Mouse (Mus musculus) ES-Bruce4 (cell line): ENCODE results near the gene Syne1. TPM values are rescaled to one million over a fixed set of nuclear protein-coding genes. Genes with fewer than 3 reads are reported as not detected.

Experiments used
- H3K27ac ChIP-seq: 2 replicates; pipeline ENCODE4 v1.5.1; 2012; ENCODE audit warnings: low read length, inconsistent platforms; ENCODE audit not compliant: insufficient read depth
- H3K27me3 ChIP-seq: 2 replicates; pipeline ENCODE4 v1.6.1; 2012; ENCODE audit warnings: mild to moderate bottlenecking, low read length, inconsistent platforms; ENCODE audit not compliant: control insufficient read depth, poor library complexity, insufficient read depth, severe bottlenecking
- H3K36me3 ChIP-seq: 2 replicates; pipeline ENCODE4 v1.6.1; 2012; ENCODE audit warnings: inconsistent platforms, mild to moderate bottlenecking, low read length, moderate library complexity; ENCODE audit not compliant: control insufficient read depth, poor library complexity, insufficient read depth, severe bottlenecking
- H3K4me1 ChIP-seq: one replicate; pipeline ENCODE4 v1.8.1; 2011; ENCODE audit warnings: low read length; ENCODE audit not compliant: control insufficient read depth, insufficient read depth
- H3K4me3 ChIP-seq: 2 replicates; pipeline ENCODE4 v1.5.1; 2011; ENCODE audit warnings: low read depth, mild to moderate bottlenecking, low read length
- H3K9ac ChIP-seq: 2 replicates; pipeline ENCODE4 v1.6.1; 2012; ENCODE audit warnings: low read depth, mild to moderate bottlenecking, inconsistent platforms; ENCODE audit not compliant: poor library complexity, severe bottlenecking
- H3K9me3 ChIP-seq: replicated peaks from 2 replicates; pipeline ENCODE4 v1.6.1; 2012; ENCODE audit warnings: mild to moderate bottlenecking, low read length, inconsistent platforms; ENCODE audit not compliant: control insufficient read depth, poor library complexity, insufficient read depth, severe bottlenecking
- CTCF ChIP-seq: IDR thresholded peaks from one replicate; pipeline ENCODE4 v1.8.1; 2011; ENCODE audit warnings: low read depth, low read length
- EP300 ChIP-seq: IDR thresholded peaks from 2 replicates; pipeline ENCODE4 v1.6.1; 2011; ENCODE audit warnings: low read depth, low read length; ENCODE audit not compliant: insufficient read depth
- POLR2A ChIP-seq: IDR thresholded peaks from one replicate; pipeline ENCODE4 v1.8.1; 2011; ENCODE audit warnings: low read length; ENCODE audit not compliant: insufficient read depth
- polyA plus RNA-seq: library from polyadenylated mRNA; stranded (reverse); fragments of >200 nt; gene quantifications from 2 replicates; pipeline ENCODE4 v1.2.4, GENCODE M21; 2011; ENCODE audit warnings: low read depth; ENCODE audit not compliant: missing spikeins, insufficient read depth, insufficient read length

The Syne1 gene
- polyA plus RNA-seq, 1 experiment, result 3.2 TPM

DNA sequence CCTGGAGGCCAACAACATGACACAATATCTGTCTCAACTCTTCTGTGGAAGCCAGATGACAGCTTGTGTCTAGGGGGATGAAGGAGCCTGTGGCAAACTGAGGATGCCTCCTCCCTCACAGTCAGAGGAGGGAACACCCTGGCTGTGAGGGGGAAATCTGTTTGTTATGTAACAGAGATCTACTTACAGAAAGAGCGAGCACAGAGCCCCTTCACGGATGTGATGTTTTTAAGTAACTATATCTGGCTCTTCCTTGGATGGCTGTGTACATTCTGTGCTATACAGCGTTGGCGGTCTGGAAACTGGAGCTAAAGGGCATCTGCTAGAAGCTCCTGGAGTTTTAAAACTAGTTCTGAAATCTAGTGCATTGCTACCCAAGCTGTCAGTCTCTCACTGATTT, 360.5 kb downstream of the Syne1 start:
- no peak overlapping the region for H3K9ac ChIP-seq
- TF ChIP-seq EP300, result no peak
- no peak for TF ChIP-seq CTCF
- TF ChIP-seq POLR2A, result no peak
- H3K36me3 ChIP-seq, result no peaks in the 10 kb centered on the region

DNA sequence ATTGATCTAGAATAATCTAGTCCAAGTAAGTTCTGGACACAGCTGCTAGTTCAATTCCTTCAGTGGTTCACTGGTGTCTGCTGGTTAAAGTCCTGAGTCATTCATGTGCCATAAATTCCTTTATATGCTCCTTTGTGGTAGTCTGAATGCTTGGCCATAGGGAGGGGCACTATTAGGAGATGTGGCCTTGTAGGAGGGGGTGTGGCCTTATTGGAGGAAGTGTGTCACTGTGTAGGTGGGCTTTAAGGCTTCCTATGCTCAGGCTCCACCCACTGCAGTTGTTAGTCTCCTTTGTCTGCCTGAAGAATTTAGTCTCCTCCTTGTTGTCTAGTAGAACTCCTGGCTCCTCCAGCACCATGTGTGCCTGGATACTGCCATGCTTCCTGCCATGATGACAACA, 362.4 kb downstream of the Syne1 start:
- Histone ChIP-seq H3K36me3 (no peaks in the 10 kb centered on the region), H3K4me1 (no peaks in the 10 kb centered on the region)

More for the DNA sequence above, 360.5 kb downstream of the Syne1 start:
- H3K4me3 ChIP-seq, result no peak overlapping the region
- no peaks in the 10 kb centered on the region for H3K9me3 ChIP-seq
- no peaks in the 10 kb centered on the region for H3K27me3 ChIP-seq
- H3K4me1 ChIP-seq, result no peaks in the 10 kb centered on the region
- no peak overlapping the region for H3K27ac ChIP-seq

DNA sequence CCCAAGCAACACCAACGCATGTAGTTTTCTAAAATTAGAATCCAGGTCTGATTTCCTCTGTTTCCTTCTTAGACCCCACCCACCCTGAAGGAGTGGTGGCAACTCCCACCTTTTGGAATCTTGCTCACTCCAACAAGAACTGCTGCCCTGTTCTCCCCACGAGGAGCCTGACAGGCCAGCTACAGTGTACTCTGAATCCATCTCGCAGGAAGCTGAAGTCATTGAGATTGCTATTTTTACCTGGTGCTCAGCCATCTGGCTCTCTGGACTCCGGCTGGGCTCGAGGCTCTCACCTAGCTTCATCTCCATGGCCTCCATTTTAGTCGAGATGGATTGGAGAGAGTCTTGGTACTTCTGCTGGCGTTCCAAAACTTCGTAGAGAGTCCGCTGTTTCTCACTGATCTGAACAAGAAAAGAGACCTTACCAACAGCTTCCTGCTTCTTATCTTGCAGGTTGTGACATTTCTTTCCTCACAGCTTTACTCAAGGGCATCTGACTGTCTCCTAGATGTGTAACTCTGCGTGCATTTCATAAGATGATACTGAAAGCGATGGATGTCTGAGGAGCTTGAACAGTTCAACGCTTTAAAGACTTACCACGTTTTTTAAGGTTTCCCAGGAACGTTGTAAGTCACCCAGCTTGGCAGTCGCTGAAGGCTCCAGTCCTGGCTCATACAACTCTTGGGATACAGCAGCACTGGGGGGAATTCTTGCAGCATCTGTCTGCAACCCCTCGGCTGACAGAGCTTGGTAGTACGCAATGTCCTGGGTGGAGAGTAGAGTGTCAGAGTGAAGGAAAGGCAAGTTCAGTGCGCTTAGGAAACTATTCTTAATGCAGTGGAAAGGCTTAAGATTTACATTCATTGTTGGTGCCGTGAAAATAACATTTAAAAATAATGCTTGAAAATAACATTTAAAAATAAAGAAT, 365.9 kb downstream of the Syne1 start:
- no peaks in the 10 kb centered on the region for H3K9me3 ChIP-seq
- no peaks in the 10 kb centered on the region for H3K36me3 ChIP-seq
- no peak overlapping the region for H3K9ac ChIP-seq
- no peak for TF ChIP-seq CTCF
- H3K27me3 ChIP-seq, result no peaks in the 10 kb centered on the region
- no peak overlapping the region for H3K27ac ChIP-seq
- no peak overlapping the region for H3K4me3 ChIP-seq
- H3K4me1 ChIP-seq, result no peaks in the 10 kb centered on the region

More for the DNA sequence above, 362.4 kb downstream of the Syne1 start:
- no peaks in the 10 kb centered on the region for H3K9me3 ChIP-seq
- no peak overlapping the region for H3K27ac ChIP-seq
- no peak overlapping the region for H3K4me3 ChIP-seq
- no peak overlapping the region for H3K9ac ChIP-seq
- TF ChIP-seq EP300 (no peak), CTCF (no peak), POLR2A (no peak)
- H3K27me3 ChIP-seq, result no peaks in the 10 kb centered on the region

DNA sequence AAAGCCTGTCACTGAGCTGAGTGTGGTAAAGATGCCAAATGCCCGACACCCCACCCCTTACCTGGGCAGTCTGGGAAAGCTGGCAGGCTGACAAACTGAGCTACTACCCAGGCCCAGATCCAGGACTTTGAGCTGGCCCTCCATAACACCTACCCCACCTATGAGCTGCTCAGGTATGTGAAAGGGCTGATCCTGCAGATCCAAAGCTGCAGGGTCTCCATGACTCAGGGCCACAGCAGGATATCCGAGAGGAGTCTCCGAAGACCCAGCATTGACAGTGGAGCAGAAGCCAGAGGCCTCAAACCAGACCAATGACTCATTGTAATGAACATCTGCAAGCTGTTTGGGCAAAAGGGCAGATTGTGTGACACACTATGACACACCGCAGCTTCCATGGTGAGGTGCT, 369.5 kb downstream of the Syne1 start:
- no peak overlapping the region for H3K27ac ChIP-seq
- TF ChIP-seq POLR2A, result no peak
- H3K9me3 ChIP-seq, result no peaks in the 10 kb centered on the region
- H3K4me1 ChIP-seq, result no peaks in the 10 kb centered on the region
- H3K27me3 ChIP-seq, result no peaks in the 10 kb centered on the region
- H3K36me3 ChIP-seq, result no peaks in the 10 kb centered on the region
- no peak overlapping the region for H3K9ac ChIP-seq
- H3K4me3 ChIP-seq, result no peak overlapping the region

DNA sequence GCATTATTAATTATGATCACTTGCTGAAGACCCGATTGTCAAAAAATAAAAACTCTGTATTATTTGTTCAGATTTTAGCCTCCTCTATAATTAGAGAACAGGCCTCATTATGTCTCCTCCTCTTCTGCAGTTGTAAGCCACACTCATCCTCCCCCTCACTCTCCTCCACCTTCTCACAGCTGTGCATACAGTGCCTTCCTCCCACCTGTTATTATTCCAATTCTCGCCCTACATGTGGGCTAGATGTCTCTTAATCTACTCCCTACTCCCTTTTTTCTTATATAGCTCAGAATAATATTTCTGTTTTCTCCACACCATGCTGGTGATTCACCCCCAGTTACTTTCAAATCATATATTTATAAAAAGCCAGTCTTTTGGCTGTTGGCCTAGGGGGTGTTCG, 371.4 kb downstream of the Syne1 start:
- Histone ChIP-seq H3K36me3 (no peaks in the 10 kb centered on the region), H3K4me3 (no peak overlapping the region), H3K27me3 (no peaks in the 10 kb centered on the region), H3K9ac (no peak overlapping the region), H3K27ac (no peak overlapping the region), H3K4me1 (no peaks in the 10 kb centered on the region), H3K9me3 (no peaks in the 10 kb centered on the region)
- TF ChIP-seq CTCF, result no peak
- no peak for TF ChIP-seq POLR2A
- TF ChIP-seq EP300, result no peak

DNA sequence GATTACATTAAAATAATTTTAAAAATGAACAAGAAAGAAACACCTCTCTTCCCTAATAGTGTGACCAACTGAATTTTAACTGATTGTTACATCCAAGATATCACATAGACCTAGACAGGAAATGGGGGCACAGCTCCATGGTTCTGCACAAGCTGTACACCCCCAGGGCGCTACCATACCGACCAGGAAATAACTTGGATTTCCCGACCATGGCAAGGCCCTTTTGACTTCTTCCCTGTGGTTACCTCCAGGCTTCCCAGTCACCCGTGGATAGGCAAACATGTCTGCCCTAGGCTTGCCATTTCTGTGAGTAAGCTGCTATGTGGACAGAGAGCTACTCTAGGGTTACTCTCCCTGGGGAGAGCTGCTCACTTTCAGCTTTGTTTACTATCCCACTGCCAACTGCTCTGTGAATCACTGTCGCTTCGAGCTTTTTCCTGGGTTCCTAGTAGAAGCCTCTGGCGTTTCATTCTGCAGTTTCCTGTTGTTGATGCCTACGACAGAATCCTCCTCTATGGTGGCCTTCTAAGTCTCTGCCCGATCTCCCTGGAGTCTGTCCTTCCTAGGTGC, 373.8 kb downstream of the Syne1 start:
- no peaks in the 10 kb centered on the region for H3K36me3 ChIP-seq
- TF ChIP-seq EP300 (no peak), CTCF (no peak), POLR2A (no peak)
- no peak overlapping the region for H3K27ac ChIP-seq
- no peak overlapping the region for H3K9ac ChIP-seq
- H3K9me3 ChIP-seq, result no peaks in the 10 kb centered on the region
- H3K4me1 ChIP-seq, result no peaks in the 10 kb centered on the region
- no peak overlapping the region for H3K4me3 ChIP-seq
- H3K27me3 ChIP-seq, result no peaks in the 10 kb centered on the region
